Mouse (Mus musculus) layer of hippocampus, postnatal 36 days (tissue): ENCODE results near the gene Scn4b. TPM values are rescaled to one million over a fixed set of nuclear protein-coding genes. Genes with fewer than 3 reads are reported as not detected.

ENCODE experiments used
- DNase-seq, 2 experiments: peaks; one replicate each; pipeline ENCODE4 v3.0.0; 2022
- total RNA-seq, 2 experiments: library from RNA; stranded (reverse); gene quantifications; 2 replicates each; pipeline ENCODE4 v1.2.3; 2021

The Scn4b gene
- total RNA-seq, 2 experiments from 2014 or later: 11.1 to 14.2 TPM

DNA sequence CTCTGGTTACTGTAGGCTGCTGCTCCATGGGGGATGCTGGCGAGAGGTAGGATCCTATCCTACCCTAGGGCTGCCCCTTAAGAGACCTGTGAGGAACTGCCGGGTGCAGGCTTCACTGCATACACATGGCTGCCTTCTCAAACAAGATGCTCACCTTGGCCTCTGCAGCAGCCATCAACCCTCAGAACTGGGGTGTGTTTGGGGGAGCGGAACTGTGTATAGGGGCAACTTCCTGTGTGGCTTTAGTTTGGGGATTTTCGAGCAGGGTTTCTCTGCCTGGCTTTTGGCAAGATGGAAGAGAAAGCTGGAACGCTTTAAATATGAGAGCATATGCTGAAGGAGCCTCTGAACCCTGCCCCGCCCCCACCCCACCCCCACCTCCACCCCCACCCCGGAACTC lies 11.3 kb upstream of the Scn4b start:
- no peak for DNase-seq

- no peak for DNase-seq
These were observed 8.1 kb upstream of the Scn4b start for GRCm38 (mm10) chr9:45130119-45130518.

DNA sequence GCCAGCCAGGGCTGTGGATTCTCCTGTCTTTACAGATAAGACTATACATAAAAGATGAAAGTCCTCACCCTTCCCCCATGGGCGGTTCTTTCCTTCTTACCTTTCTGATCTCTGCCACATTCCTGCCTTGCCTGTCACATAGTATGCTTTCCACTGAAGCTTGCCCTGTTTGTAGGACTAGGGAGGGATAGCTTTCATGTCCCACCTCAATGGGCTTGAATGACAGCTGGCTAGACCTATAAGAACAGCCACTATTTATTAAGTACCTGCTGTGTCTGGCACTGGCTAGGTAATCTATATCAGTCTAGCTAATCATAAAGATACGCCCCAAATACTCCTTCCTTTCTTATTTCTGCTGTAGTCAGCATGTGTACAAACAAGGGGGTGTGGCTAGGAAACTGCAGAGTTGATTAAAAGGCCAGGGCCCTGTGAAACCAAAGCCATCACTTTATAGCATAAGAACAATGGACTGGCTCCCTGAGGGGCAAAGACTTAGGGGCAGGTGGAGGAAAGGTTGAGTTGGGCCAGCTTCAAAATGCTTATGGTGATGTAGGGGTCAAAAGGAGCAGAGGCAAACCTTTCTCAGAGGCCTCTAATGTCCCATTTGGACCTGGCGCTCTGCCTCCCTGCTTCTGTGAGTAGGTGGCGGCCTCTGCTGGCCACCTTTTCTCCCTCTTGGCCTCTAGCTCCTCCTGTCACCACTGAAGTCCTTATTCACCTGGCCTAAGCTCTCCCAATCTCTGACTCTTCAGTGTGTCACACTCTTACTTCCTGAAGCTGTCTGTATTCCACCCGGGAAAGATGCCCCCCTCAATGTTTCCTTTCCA lies 4.5 kb upstream of the Scn4b start:
- no peak for DNase-seq

DNA sequence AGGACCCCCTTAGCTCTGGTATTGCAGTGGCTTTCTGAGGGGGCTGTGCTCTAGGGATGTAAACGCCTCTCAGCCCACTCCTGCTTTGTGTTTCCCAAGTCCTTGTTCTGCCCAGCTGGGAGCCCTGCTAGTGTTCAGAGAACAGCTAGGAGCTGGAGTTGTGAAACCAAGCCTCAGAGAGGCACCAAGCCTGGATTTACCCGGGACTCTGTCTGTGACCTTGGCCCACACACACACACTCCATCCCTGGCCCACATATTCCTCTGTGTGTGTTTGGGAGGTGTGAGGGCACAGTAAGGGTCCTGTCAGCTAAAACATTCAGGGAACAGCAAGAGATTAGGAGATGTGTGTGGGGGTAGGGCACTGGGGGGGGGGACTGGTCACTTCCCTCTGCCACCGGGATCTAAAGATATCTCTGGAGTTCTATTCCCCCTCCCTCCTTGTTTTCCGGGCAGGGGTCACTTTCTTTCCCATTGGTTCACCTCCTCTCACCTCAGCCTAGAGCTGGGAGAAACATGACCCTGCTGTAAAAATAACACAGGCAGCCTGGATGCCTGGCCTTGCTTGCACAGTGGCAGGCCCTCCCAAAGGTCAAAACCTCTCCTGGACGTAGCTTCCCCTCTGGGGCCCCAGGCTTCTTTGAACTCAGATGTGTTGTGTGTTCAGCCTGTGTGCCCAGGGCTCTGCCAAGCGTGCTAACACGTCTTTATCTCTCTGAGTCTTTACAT lies 1.6 kb upstream of the Scn4b start:
- DNase-seq: no peak

- no peak for DNase-seq
These were observed 887 bp downstream of the Scn4b start for GRCm38 (mm10) chr9:45139082-45139481.

GRCm38 (mm10) chr9:45140945-45141344 lies 2.8 kb downstream of the Scn4b start:
- DNase-seq: no peak

DNA sequence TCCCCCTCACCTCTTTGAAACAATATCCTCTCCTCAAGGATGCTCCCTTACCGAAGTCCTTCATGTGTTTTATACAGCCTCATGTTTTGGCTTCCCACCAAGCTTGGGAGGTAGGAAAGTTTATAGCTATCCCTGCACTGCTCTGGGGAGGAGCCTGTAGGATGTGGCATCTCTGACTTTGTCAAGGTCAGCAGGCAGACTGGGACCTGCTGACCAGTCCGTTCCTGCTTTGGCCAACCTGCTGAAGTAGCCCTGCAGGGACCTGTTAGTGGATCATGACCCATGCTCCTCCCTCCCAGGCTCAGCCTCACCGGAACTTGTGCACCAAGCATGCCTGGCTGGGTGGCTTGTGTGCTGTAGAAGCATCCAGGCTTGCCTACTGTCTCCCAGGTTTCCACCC lies 4.5 kb downstream of the Scn4b start:
- no peak for DNase-seq

- peak in 1 of 2 experiments; percentile 21 for DNase-seq
These were observed 7.5 kb downstream of the Scn4b start for GRCm38 (mm10) chr9:45145533-45146266.

DNA sequence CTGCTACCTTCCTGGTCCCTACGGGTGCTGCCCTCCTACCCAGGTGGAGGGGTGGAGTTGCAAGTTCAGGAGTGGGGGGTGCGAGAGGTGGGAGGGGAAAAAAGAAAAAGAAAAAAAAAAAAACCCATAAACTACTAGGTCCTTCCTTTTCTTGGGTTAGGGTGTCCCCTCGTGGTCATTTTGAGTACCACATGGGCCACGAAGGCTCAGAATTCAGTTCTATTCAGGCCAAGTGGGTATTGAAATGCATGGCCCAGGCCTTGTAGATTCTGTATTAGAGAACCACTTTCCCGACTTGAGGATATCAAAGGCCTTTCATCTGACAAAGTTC lies 8.0 kb downstream of the Scn4b start:
- DNase-seq: peak; percentile 70 to 79

DNA sequence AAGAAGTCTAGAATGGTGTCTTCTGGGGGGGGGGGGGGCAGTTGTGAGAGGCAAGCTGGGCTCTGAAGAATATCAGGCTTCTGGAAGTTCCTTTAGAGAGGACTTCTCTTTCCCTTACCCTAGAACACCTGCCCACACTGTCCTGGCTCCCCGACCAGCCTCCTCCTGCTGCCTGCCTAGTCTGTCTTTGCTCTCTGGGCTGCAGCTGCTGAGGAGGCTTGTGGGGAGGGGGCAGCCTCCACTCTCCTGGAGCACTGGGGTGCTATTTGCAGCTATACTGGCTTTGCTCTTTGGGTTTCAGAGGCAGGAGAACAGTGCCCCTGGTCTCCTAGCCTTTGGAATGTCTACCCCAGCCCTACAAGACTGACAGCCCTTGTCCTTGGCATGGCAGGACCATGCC lies 12.7 kb downstream of the Scn4b start:
- DNase-seq: no peak

DNA sequence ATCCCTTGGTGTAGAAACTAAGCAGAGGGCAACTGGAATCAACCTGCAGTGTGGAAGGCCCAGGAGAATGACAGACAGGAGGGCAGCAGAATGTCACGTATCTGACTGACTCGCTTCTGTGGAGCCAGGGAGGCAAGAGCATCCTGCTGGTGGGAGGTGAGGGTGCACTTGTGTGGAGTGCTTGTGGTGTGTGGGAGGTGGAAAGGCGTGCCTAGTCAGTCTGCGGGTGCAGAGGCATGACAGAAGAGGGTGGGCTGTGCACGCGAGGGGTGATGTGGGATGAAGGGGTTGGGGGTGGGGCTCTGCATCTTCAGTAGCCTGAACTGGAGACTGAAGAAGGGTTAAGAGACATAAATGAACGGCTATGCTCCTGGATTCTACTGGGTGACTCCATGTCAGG lies 15.2 kb downstream of the Scn4b start:
- no peak for DNase-seq

- DNase-seq: no peak
These were observed 29.7 kb downstream of the Scn4b start for GRCm38 (mm10) chr9:45167903-45168302.

- DNase-seq: no peak
These were observed 32.0 kb downstream of the Scn4b start for GRCm38 (mm10) chr9:45170150-45170549.

DNA sequence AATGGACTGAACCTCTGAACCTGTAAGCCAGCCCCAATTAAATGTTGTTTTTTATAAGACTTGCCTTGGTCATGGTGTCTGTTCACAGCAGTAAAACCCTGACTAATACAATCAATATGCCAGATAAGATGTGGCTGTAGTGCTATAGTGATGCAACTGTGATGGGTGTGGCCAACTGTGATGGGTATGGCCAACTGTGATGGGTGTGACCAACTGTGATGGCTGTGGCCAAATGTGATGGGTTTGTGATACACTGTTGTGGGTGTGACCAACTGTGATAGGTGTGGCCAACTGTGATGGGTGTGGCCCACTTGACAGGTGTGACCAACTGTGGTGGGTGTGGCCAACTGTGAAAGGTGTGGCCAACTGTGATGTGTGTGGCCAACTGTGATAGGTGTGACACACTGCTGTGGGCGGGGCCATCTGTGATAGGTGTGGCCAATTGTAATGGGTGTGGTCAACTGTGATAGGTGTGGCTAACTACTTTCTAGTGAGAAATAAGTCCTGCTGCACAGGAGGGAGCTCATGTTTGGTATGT lies 32.9 kb downstream of the Scn4b start:
- no peak for DNase-seq

DNA sequence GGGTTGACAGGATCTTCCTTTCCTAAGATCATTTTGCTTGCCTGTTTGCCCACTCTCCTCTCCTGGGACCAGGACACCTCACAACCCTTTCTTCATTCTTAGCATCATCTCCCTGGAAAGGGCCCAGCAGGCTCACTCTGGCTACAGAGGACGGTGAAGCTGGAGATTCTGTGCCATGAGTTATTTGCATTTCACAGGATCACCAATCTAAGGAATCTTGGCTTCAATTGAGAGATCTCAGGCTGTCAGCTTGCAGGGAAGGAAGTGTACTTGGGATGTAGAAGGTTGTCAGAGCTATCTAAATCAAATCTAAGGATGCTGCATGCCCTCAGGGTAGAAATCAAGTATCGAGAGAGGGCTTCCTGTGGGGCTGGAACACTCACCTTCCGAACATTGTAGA lies 35.3 kb downstream of the Scn4b start:
- no peak for DNase-seq

DNA sequence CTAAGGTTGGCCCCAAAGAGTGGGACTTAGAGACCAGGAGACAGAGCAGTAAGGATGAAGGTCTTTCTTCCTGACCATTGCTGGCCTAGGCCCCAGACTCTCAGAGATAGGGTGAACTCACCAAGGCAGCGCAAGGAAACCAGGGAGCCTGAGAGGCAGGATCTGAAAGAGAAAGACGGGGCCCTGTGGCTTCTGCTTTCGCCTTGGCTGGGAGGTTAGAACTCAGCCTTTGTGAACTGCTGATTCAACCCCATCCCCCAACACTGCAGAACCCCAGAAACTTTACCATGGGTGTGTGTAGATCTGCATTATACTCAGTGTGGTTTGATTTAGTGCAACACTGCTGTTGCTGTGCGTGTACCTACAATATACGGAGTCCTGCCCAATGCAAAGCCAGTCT lies 41.1 kb downstream of the Scn4b start:
- DNase-seq: no peak

GRCm38 (mm10) chr9:45181770-45182169 lies 43.6 kb downstream of the Scn4b start, which contains the start of gene BC049352:
Gene BC049352 (plus strand): TSS chr9:45182007.
- no peak for DNase-seq

DNA sequence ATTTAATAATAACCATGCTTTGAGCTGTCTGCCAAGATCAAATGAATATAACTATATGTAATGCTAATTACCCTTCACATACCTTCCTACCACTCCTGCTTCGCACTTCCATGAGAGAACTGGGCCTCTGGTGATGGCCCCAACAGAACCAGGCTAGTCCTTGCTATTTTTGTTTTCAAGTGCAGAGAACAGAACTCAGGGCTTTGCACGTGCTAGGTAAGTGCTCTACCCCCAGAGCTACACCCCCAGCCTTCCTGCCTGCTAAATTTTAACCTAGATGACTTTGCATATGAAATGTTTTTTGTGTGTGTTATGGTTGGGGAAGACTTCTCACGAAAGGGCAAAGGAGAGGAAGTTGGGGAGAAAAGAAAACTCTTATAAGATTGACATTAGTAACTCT lies 44.3 kb downstream of the Scn4b start:
- no peak for DNase-seq

DNA sequence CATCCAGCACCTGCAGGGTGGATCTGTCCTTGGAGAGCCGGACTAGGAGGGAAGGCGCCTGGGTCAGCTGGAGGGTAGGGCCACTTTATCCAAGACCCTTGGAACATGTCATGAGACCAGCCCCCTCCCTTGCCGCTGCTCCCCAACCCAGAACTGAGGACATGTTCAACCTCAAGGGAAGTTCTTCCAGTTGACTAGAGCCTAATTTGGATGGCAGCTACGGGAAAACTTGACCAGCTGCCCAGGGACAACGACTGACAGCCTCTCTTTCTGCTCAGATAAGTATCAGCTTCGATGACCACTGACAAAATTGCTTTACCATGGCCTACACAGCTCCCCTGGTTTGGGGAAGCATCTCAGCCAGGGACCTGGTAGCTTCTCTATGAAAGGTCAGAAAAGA lies 45.1 kb downstream of the Scn4b start:
- no peak for DNase-seq

DNA sequence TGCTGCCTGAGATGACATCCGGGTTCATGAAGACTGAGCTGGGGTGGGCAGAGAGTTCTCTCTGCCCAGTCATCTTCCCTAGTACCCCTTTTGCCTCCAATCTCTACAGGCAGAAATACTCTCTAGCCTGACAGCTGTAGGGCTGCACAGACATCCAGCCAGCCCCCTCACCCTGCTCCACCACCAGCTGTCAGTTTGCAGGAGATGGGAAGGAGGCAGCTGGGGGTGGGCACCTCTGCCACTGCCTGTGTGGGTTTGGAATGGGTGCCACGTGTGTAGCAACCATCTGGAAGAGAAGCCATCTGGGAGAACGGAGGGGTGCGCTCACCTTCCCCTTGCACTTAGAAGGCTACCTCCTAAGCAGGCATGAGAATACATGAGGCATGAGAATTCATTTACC lies 47.1 kb downstream of the Scn4b start:
- DNase-seq: peak; percentile 36 to 37

DNA sequence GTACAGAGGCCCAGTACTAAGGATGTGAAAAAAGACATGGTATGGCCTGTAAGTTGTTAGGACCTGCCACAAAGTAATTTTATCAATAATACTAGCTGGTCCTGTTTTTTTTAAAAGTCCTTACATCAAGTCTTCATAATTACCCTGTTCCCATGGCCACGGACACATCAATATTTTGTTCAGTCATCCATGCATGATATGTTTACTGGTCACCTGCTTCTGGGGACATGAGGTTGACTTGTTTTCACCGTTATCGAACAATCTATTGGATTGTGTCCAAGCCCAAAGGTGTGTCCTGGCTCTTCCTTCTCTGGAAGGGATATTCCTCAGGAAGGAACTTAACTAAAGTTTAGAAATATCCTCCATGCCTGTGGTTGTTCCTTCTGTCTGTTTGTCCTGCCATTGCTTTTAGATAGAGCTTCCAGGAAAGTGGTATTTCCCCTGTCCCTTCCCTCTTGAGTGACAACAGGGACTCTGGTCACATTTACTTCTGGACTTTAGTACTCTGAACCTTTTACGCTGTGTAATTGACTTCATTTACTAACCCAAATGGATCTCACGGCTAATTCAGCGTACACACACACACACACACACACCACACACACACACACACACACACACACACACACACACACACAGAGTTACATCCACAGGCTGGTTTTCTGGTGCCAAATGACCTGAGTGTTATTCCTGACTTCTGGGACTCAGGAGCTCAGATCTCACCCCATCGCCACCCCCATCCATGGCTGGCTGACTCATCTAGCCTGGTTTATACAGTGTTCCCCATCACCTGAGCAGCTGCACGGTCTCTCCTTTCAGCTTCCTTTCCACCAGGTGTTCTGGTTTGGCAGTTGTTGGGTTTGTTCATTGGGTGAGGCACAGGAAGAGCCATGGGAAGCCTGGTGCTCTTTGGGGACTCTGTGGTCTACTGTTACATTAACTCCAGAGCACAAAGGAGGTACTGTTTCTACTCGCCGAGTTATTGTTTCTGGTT lies 50.7 kb downstream of the Scn4b start:
- no peak for DNase-seq

- DNase-seq: no peak
These were observed 51.5 kb downstream of the Scn4b start for GRCm38 (mm10) chr9:45189661-45190174.
